ENCODE assay signal across 16 mouse cellular contexts in genomic region chr9:63568314-63568713, GRCm38 (mm10). TPM values are rescaled to one million over a fixed set of nuclear protein-coding genes. Genes with fewer than 3 reads are reported as not detected.
DNase-seq lines count a peak whose midpoint lies in the region; ATAC-seq lines count a peak whose summit lies in the region.
"Had no signal": no experiment of that assay in that cellular context is flagged by ENCODE, and none has a peak within 500 bp of the region (broad histone marks: within the 10 kb centered on the region; RNA-seq: fewer than 3 reads in every experiment).

No protein-coding gene starts in this region.

- peak overlapping the region; percentile 55; the same call in 1 of the 2 replicates for H3K27ac ChIP-seq in hindbrain, embryonic 14.5 days
- H3K27ac ChIP-seq in hindbrain, embryonic 12.5 days, result no peak overlapping the region
- peak overlapping the region; percentile 43 for H3K27ac ChIP-seq in neural tube, embryonic 13.5 days (replicated peaks)
- H3K27ac ChIP-seq: hindbrain, embryonic 15.5 days; stomach, postnatal 0 days had no signal

- no peaks in the 10 kb centered on the region for H3K27me3 ChIP-seq in hindbrain, embryonic 14.5 days (ENCODE audit: control insufficient read depth, insufficient read depth, low read length)
- no peaks in the 10 kb centered on the region for H3K27me3 ChIP-seq in hindbrain, embryonic 12.5 days
- H3K27me3 ChIP-seq in neural tube, embryonic 13.5 days, result no peaks in the 10 kb centered on the region; the same call in 1 of the 2 replicates
- H3K27me3 ChIP-seq: hindbrain, embryonic 15.5 days; Patski had no signal

- no peak overlapping the region for H3K9ac ChIP-seq in hindbrain, embryonic 14.5 days
- no peak overlapping the region for H3K9ac ChIP-seq in hindbrain, embryonic 12.5 days
- H3K9ac ChIP-seq in neural tube, embryonic 13.5 days, result no peak overlapping the region
- H3K9ac ChIP-seq: hindbrain, embryonic 15.5 days had no signal

- H3K9me3 ChIP-seq in hindbrain, embryonic 14.5 days (ENCODE audit: control insufficient read depth, low read length), result no peaks in the 10 kb centered on the region
- no peaks in the 10 kb centered on the region for H3K9me3 ChIP-seq in hindbrain, embryonic 12.5 days (replicated peaks)
- H3K9me3 ChIP-seq in neural tube, embryonic 13.5 days, result no peaks in the 10 kb centered on the region
- H3K9me3 ChIP-seq: hindbrain, embryonic 15.5 days had no signal

- DNase-seq in heart, adult 11 months, result peak; percentile 72
- DNase-seq in heart, postnatal 14 days, result no peak
- DNase-seq in hindbrain, embryonic 14.5 days (ENCODE audit: low spot score), result no peak
- DNase-seq in neural tube, embryonic 10.5 days (ENCODE audit: extremely low spot score, low spot score), result no peak
- DNase-seq in cerebellum, adult 18-20 months, result no peak
- DNase-seq: cerebellum, postnatal 14 days; gastrocnemius, postnatal 25 days; kidney, adult 18-20 months; thymus, postnatal 36 days had no signal

- H3K4me2 ChIP-seq in hindbrain, embryonic 14.5 days (replicated peaks), result peak overlapping the region; percentile 20; the same call in 1 of the 2 replicates
- H3K4me2 ChIP-seq in hindbrain, embryonic 12.5 days (replicated peaks), result no peak overlapping the region
- no peak overlapping the region for H3K4me2 ChIP-seq in neural tube, embryonic 13.5 days

- no peaks in the 10 kb centered on the region for H3K36me3 ChIP-seq in hindbrain, embryonic 14.5 days (replicated peaks; ENCODE audit: control insufficient read depth, insufficient read depth)
- no peaks in the 10 kb centered on the region for H3K36me3 ChIP-seq in hindbrain, embryonic 12.5 days
- no peaks in the 10 kb centered on the region for H3K36me3 ChIP-seq in neural tube, embryonic 13.5 days
- H3K36me3 ChIP-seq: hindbrain, embryonic 15.5 days had no signal

- intact Hi-C loops in heart, postnatal 14 days (cut with DNase I), result no loop called here

- no peak for ATAC-seq in hindbrain, embryonic 14.5 days (ENCODE audit: low FRiP score)
- no peak for ATAC-seq in hindbrain, embryonic 12.5 days (ENCODE audit: low FRiP score)
- ATAC-seq in neural tube, embryonic 13.5 days (ENCODE audit: low read depth), result no peak
- no peak for ATAC-seq in inflammation-experienced regulatory T-cells, adult 6 months
- ATAC-seq: Patski had no signal

- WGBS in hindbrain, embryonic 14.5 days, result 65% methylated on average over 6 of the region's 6 CpGs
- 77% methylated on average over 6 of the region's 6 CpGs for WGBS in hindbrain, embryonic 12.5 days
- 59% methylated on average over 6 of the region's 6 CpGs for WGBS in neural tube, embryonic 13.5 days

- H3K4me3 ChIP-seq in hindbrain, embryonic 14.5 days (replicated peaks; ENCODE audit: low read length), result no peak overlapping the region
- H3K4me3 ChIP-seq in hindbrain, embryonic 12.5 days, result no peak overlapping the region
- no peak overlapping the region for H3K4me3 ChIP-seq in neural tube, embryonic 13.5 days
- H3K4me3 ChIP-seq: hindbrain, embryonic 15.5 days had no signal

- peaks cover 16% of the 10 kb centered on the region for H3K4me1 ChIP-seq in hindbrain, embryonic 14.5 days (replicated peaks; ENCODE audit: control insufficient read depth, insufficient read depth, low read length)
- peaks cover 24% of the 10 kb centered on the region for H3K4me1 ChIP-seq in hindbrain, embryonic 12.5 days
- H3K4me1 ChIP-seq in neural tube, embryonic 13.5 days (replicated peaks), result peaks cover 30% of the 10 kb centered on the region

RNA-seq across cellular contexts. Expression of gene Iqch, which starts 34.0 kb away (rescaled TPM):
- not detected for total RNA-seq in heart, postnatal 14 days (2021)
- polyA plus RNA-seq in hindbrain, embryonic 14.5 days (2014; fragmentation: Nextera tagmentation; extraction: Ambion mirVana), result 0.21 and 0.37 TPM in 2 replicates
- 0.10 and 0.16 TPM in 2 replicates for polyA plus RNA-seq in hindbrain, embryonic 12.5 days (2016; fragmentation: Nextera tagmentation; extraction: Ambion mirVana)
- 0.51 and 0.53 TPM in 2 replicates for polyA plus RNA-seq in neural tube, embryonic 13.5 days (2015; fragmentation: Nextera tagmentation; extraction: Ambion mirVana)
- polyA plus RNA-seq in inflammation-experienced regulatory T-cells, adult 6 months (2017; shearing (Covaris generic)), result not detected
- total RNA-seq: adrenal gland, postnatal 36 days; gastrocnemius, postnatal 25 days had no signal
- polyA plus RNA-seq: stomach, postnatal 0 days had no signal

RNA-seq across cellular contexts. Expression of gene Aagab, which starts 34.1 kb away (rescaled TPM):
- 10 to 100 TPM; 15.2 to 18.7 TPM for total RNA-seq in heart, postnatal 14 days (2021)
- polyA plus RNA-seq in hindbrain, embryonic 14.5 days (2014; fragmentation: Nextera tagmentation; extraction: Ambion mirVana), result 59.2 and 66.6 TPM in 2 replicates
- polyA plus RNA-seq in hindbrain, embryonic 12.5 days (2016; fragmentation: Nextera tagmentation; extraction: Ambion mirVana), result 54.1 and 61.1 TPM in 2 replicates
- polyA plus RNA-seq in neural tube, embryonic 13.5 days (2015; fragmentation: Nextera tagmentation; extraction: Ambion mirVana), result 53.5 and 57.7 TPM in 2 replicates
- 10 to 100 TPM; 31.0 to 49.0 (median 47.8) TPM for polyA plus RNA-seq in inflammation-experienced regulatory T-cells, adult 6 months (2017; shearing (Covaris generic))
